Mouse (Mus musculus): ENCODE measurements around the gene Fgd3. TPM values are rescaled to one million over a fixed set of nuclear protein-coding genes. Genes with fewer than 3 reads are reported as not detected.
A peak's percentile ranks its signal among the peaks of the same experiment; 100 is the strongest.

The Fgd3 gene
- polyA plus RNA-seq, 1 experiment from 2014 or later: 0.95 TPM

DNA sequence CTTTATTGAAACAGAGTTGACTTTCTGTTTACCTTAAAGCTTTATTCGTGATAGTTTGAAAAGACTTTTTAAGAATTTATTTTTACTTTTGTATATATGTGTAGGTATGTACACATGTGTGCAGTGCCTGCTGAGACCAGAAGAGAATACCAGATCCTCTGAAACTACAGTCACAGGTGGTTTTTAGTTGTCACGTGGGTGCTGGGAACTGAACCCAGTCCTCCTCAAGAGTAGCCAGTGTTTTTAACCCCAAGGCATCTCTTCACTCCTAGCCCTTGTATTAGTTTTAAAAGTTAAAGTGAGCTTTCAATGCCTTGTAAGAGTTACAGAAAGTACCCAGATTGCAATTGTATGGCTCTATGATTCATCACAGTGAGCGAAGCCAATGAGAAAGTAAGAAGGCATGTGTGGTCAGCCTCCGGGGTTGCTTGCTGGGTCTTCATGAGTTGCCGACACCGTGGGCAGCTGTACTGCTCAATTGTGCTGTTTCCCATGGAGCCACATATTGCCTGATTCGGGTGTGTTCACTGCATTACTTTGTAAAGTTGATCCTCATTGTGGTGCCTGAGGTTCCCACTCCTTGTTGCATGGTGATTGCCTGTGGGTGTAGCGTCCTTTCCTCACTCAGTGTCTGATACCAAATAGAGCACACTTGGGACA, 37.4 kb upstream of the Fgd3 start:
- no peak overlapping the region for H3K4me2 ChIP-seq (ENCODE audit: low read depth, low read length)
- DNase-seq (ENCODE audit: low spot score) (no peak), ATAC-seq (replicated peaks; ENCODE audit: insufficient number of reproducible peaks, low FRiP score, low TSS enrichment, low read depth) (no peak)
- no peaks in the 10 kb centered on the region for H3K4me1 ChIP-seq (ENCODE audit: control insufficient read depth, insufficient read depth, low read length)
- no peak overlapping the region for H3K9ac ChIP-seq (replicated peaks; ENCODE audit: low read length)
- H3K9me3 ChIP-seq (replicated peaks; ENCODE audit: control insufficient read depth, low read length): no peaks in the 10 kb centered on the region
- 96% methylated on average over 8 of the region's 8 CpGs for WGBS
- no peak overlapping the region for H3K27ac ChIP-seq (replicated peaks; ENCODE audit: low read depth, low read length)
- no peaks in the 10 kb centered on the region for H3K36me3 ChIP-seq (replicated peaks; ENCODE audit: control insufficient read depth, insufficient read depth, low read depth, low read length)
- no peak overlapping the region for H3K4me3 ChIP-seq (ENCODE audit: low read depth, low read length)
- no peaks in the 10 kb centered on the region for H3K27me3 ChIP-seq (ENCODE audit: control insufficient read depth, insufficient read depth, low read length)

DNA sequence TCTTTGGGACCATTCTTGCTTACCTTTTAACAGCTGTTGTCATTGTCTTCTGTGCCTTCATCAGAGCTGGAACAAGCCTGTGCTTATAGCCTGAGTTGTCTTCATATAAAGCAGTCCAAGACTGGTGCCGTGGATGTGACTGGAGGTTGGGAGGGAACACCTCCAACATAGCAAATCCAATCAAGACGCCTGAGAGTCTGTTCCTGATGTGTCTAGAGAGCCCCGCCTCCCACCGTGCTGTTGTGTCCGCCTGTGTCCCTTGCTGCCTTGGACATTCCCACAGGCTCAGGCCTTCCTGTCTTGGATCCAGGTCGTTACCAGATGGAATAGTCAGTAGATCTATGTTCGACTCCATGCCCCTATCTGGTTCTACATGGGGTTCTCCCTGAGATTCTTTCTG, 36.0 kb upstream of the Fgd3 start:
- Histone ChIP-seq H3K27ac (replicated peaks; ENCODE audit: low read depth, low read length) (no peak overlapping the region), H3K4me1 (ENCODE audit: control insufficient read depth, insufficient read depth, low read length) (no peaks in the 10 kb centered on the region), H3K9me3 (replicated peaks; ENCODE audit: control insufficient read depth, low read length) (no peaks in the 10 kb centered on the region), H3K9ac (replicated peaks; ENCODE audit: low read length) (no peak overlapping the region), H3K36me3 (replicated peaks; ENCODE audit: control insufficient read depth, insufficient read depth, low read depth, low read length) (no peaks in the 10 kb centered on the region), H3K4me3 (ENCODE audit: low read depth, low read length) (no peak overlapping the region), H3K27me3 (ENCODE audit: control insufficient read depth, insufficient read depth, low read length) (no peaks in the 10 kb centered on the region), H3K4me2 (ENCODE audit: low read depth, low read length) (no peak overlapping the region)
- no peak for DNase-seq (ENCODE audit: low spot score)
- ATAC-seq (replicated peaks; ENCODE audit: insufficient number of reproducible peaks, low FRiP score, low TSS enrichment, low read depth): no peak
- WGBS: 87% methylated on average over 7 of the region's 7 CpGs

DNA sequence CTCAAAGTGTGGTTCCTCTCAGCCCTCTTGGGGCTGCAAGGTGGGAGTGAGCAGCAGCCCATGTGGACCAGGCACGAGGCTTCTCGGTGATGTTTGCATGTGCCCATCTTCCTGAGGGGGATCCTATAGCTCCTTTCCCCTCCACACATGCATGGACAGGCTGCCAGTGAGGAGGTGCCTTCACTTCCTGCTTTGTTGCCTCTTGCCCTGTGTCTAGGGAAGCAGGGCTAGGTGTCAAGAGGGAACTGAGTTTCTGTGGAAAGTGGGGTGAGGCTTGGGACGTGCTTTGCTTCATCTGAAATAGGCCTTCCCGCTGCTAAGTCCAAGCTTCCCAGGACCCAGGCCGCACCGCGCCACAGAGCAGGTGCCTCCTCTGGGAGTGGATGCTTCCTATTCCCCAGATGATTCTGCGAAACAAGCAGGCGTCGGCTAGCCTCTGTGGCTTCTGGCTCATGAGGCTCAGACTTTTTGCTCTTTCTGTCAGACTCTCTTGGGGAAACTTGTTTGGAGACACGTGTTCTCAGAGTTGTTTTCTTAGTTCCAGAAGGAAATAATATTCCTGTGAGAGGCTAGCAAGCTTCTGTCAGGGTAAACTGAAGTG, 35.5 kb upstream of the Fgd3 start:
- Histone ChIP-seq H3K4me3 (ENCODE audit: low read depth, low read length) (no peak overlapping the region), H3K27ac (replicated peaks; ENCODE audit: low read depth, low read length) (no peak overlapping the region), H3K9ac (replicated peaks; ENCODE audit: low read length) (no peak overlapping the region), H3K9me3 (replicated peaks; ENCODE audit: control insufficient read depth, low read length) (no peaks in the 10 kb centered on the region), H3K36me3 (replicated peaks; ENCODE audit: control insufficient read depth, insufficient read depth, low read depth, low read length) (no peaks in the 10 kb centered on the region), H3K4me2 (ENCODE audit: low read depth, low read length) (no peak overlapping the region), H3K27me3 (ENCODE audit: control insufficient read depth, insufficient read depth, low read length) (no peaks in the 10 kb centered on the region), H3K4me1 (ENCODE audit: control insufficient read depth, insufficient read depth, low read length) (no peaks in the 10 kb centered on the region)
- DNase-seq (ENCODE audit: low spot score): no peak
- WGBS: 88% methylated on average over 11 of the region's 11 CpGs
- ATAC-seq (replicated peaks; ENCODE audit: insufficient number of reproducible peaks, low FRiP score, low TSS enrichment, low read depth): no peak

DNA sequence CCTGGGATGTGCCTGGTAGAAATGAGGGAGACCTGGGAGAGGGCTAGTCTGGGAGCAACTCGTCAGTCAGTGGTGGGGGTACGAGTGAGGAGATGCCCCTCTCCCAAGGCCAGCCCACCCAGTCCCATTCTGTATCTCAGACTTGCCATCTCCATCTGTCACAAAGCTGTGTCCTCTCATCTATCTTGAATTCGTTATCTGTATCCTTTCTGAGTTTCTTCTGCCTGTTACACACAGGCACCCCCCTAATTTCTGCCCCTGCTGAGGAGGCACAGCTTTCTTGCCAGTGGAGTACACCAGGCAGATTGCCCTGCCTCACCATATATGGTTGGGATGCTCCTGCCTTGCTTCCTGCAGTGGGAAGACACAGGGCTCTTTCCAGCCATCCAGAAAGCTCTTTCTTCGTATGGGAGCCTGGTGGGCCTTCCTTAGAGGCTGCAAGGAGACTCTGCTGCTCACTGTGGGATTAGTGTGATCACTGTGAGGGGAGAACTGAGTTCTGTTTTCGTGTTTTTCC, 33.9 kb upstream of the Fgd3 start:
- H3K36me3 ChIP-seq (replicated peaks; ENCODE audit: control insufficient read depth, insufficient read depth, low read depth, low read length): no peaks in the 10 kb centered on the region
- ATAC-seq (replicated peaks; ENCODE audit: insufficient number of reproducible peaks, low FRiP score, low TSS enrichment, low read depth): no peak
- H3K4me2 ChIP-seq (ENCODE audit: low read depth, low read length): no peak overlapping the region
- no peaks in the 10 kb centered on the region for H3K4me1 ChIP-seq (ENCODE audit: control insufficient read depth, insufficient read depth, low read length)
- no peak for DNase-seq (ENCODE audit: low spot score)
- H3K27me3 ChIP-seq (ENCODE audit: control insufficient read depth, insufficient read depth, low read length): no peaks in the 10 kb centered on the region
- H3K4me3 ChIP-seq (ENCODE audit: low read depth, low read length): no peak overlapping the region
- WGBS: 69% methylated on average over 5 of the region's 5 CpGs
- no peak overlapping the region for H3K9ac ChIP-seq (replicated peaks; ENCODE audit: low read length)
- H3K9me3 ChIP-seq (replicated peaks; ENCODE audit: control insufficient read depth, low read length): no peaks in the 10 kb centered on the region
- H3K27ac ChIP-seq (replicated peaks; ENCODE audit: low read depth, low read length): no peak overlapping the region

DNA sequence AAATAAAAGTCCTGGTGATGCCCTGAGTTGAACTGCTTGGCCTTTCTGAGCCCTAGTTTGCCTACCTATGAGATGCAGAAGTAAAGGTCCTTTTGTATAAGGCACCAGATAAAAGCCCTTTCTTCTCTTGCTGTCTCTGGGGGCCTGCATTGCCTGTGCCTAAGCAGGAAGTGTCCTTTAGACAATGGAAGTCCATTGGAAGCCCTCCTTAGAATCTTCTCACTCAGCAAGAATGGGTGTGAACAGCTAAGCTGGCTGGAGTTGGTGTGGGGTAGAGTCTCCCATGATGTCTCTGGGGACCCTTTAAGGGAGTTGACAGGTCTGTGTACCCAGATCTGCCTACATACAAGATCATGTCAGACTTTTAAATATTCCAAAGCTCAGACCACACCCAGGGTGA, 33.3 kb upstream of the Fgd3 start:
- no peak overlapping the region for H3K27ac ChIP-seq (replicated peaks; ENCODE audit: low read depth, low read length)
- no peak for DNase-seq (ENCODE audit: low spot score)

DNA sequence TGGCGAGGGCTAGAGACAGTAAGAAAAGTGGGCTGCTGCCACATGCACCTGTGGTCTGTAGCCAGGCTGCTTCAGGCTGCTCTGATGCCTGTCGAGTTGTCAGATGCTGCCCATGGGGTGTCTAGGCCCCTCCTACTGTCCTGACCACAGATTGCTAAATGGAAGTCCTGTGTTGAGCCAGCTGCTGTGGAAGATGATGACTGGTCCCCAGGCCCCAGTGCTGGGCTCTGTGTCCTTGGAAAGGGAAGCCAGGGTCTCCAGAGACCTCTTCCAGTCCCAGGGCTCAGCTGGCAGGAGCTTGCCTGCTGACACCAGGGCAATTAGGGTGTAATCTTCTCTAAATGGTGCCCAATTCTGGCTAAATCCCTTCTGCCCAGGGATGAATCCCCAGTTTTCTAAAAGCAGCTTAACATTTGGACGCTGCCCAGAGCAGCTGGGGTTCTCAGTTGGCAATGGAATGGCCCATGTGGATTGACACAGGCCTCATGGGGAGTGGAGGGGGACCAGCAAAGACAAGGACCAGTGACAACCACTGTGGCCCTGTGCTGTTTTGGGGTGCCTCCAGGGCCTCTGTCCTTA, 32.6 kb upstream of the Fgd3 start:
- Histone ChIP-seq H3K9me3 (replicated peaks; ENCODE audit: control insufficient read depth, low read length) (no peaks in the 10 kb centered on the region), H3K9ac (replicated peaks; ENCODE audit: low read length) (no peak overlapping the region), H3K4me3 (ENCODE audit: low read depth, low read length) (no peak overlapping the region), H3K4me2 (ENCODE audit: low read depth, low read length) (no peak overlapping the region), H3K27ac (replicated peaks; ENCODE audit: low read depth, low read length) (no peak overlapping the region), H3K4me1 (ENCODE audit: control insufficient read depth, insufficient read depth, low read length) (no peaks in the 10 kb centered on the region), H3K36me3 (replicated peaks; ENCODE audit: control insufficient read depth, insufficient read depth, low read depth, low read length) (no peaks in the 10 kb centered on the region), H3K27me3 (ENCODE audit: control insufficient read depth, insufficient read depth, low read length) (no peaks in the 10 kb centered on the region)
- DNase-seq (ENCODE audit: low spot score): no peak
- ATAC-seq (replicated peaks; ENCODE audit: insufficient number of reproducible peaks, low FRiP score, low TSS enrichment, low read depth): peak; percentile 84
- WGBS: 59% methylated on average over 3 of the region's 3 CpGs

More for the DNA sequence above, 33.3 kb upstream of the Fgd3 start:
- Histone ChIP-seq H3K9ac (replicated peaks; ENCODE audit: low read length) (no peak overlapping the region), H3K4me1 (ENCODE audit: control insufficient read depth, insufficient read depth, low read length) (no peaks in the 10 kb centered on the region), H3K4me3 (ENCODE audit: low read depth, low read length) (no peak overlapping the region), H3K9me3 (replicated peaks; ENCODE audit: control insufficient read depth, low read length) (no peaks in the 10 kb centered on the region), H3K27me3 (ENCODE audit: control insufficient read depth, insufficient read depth, low read length) (no peaks in the 10 kb centered on the region), H3K4me2 (ENCODE audit: low read depth, low read length) (no peak overlapping the region), H3K36me3 (replicated peaks; ENCODE audit: control insufficient read depth, insufficient read depth, low read depth, low read length) (no peaks in the 10 kb centered on the region)
- ATAC-seq (replicated peaks; ENCODE audit: insufficient number of reproducible peaks, low FRiP score, low TSS enrichment, low read depth): no peak

DNA sequence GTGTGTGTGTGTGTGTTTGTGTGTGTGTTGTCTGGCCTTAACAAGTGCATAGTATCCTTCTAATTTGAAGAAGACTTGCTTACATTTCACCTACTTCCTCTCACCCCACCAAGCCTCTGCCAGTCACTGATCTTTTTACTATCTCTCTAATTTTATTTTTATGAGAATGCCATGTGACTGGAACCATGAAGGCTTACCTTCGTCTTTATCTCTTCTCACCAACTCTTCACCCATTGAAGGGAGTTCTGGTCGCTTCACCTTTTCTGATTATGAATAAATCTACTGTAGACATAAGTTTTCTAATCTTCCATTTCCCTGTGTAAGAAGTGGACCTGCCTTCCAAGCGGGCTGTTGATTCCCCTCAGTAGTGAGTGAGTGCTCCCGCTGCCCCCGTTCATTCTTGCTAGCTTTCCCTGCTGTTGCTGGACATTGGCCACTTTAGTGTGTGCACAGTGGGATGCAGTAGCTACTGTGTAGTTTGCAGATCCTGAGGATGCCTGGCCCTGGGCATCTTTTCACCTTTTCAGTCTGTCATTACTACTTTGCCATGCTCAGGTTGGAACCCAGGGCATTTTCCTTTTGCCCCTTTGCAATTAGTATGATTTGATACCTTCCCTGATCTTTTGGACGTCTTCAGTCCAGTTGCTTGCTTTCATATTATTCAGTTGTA, 29.9 kb upstream of the Fgd3 start:
- no peak for ATAC-seq (replicated peaks; ENCODE audit: insufficient number of reproducible peaks, low FRiP score, low TSS enrichment, low read depth)

DNA sequence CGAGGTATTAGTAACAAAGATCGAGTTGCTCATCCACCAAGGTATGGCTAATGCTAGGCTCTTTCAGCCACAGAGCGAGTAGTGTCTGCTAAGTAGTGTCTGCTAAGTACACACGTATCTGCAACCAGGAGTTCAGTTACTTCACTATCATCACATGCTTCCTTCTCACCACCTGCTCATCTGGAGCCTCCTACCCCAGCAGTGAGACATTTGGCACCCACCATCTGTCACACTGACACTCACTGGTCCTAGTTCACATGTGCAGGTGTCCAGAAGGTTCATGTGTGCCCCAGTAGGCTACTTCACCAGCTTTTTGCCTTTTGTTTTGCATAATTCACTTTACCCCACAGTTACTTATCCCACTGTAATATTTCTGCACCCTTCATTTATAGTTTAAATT, 29.2 kb upstream of the Fgd3 start:
- 91% methylated on average over 4 of the region's 4 CpGs for WGBS
- no peak for DNase-seq (ENCODE audit: low spot score)
- Histone ChIP-seq H3K9me3 (replicated peaks; ENCODE audit: control insufficient read depth, low read length) (no peaks in the 10 kb centered on the region), H3K9ac (replicated peaks; ENCODE audit: low read length) (no peak overlapping the region), H3K36me3 (replicated peaks; ENCODE audit: control insufficient read depth, insufficient read depth, low read depth, low read length) (no peaks in the 10 kb centered on the region), H3K27ac (replicated peaks; ENCODE audit: low read depth, low read length) (no peak overlapping the region), H3K4me2 (ENCODE audit: low read depth, low read length) (no peak overlapping the region), H3K4me3 (ENCODE audit: low read depth, low read length) (no peak overlapping the region), H3K4me1 (ENCODE audit: control insufficient read depth, insufficient read depth, low read length) (no peaks in the 10 kb centered on the region), H3K27me3 (ENCODE audit: control insufficient read depth, insufficient read depth, low read length) (no peaks in the 10 kb centered on the region)
- no peak for ATAC-seq (replicated peaks; ENCODE audit: insufficient number of reproducible peaks, low FRiP score, low TSS enrichment, low read depth)

More for the DNA sequence above, 29.9 kb upstream of the Fgd3 start:
- Histone ChIP-seq H3K9ac (replicated peaks; ENCODE audit: low read length) (no peak overlapping the region), H3K27ac (replicated peaks; ENCODE audit: low read depth, low read length) (no peak overlapping the region), H3K4me2 (ENCODE audit: low read depth, low read length) (no peak overlapping the region), H3K9me3 (replicated peaks; ENCODE audit: control insufficient read depth, low read length) (no peaks in the 10 kb centered on the region), H3K4me3 (ENCODE audit: low read depth, low read length) (no peak overlapping the region), H3K27me3 (ENCODE audit: control insufficient read depth, insufficient read depth, low read length) (no peaks in the 10 kb centered on the region), H3K36me3 (replicated peaks; ENCODE audit: control insufficient read depth, insufficient read depth, low read depth, low read length) (no peaks in the 10 kb centered on the region), H3K4me1 (ENCODE audit: control insufficient read depth, insufficient read depth, low read length) (no peaks in the 10 kb centered on the region)
- no peak for DNase-seq (ENCODE audit: low spot score)
- 86% methylated on average over 6 of the region's 6 CpGs for WGBS
